Mouse (Mus musculus): ENCODE data around the gene Cdc42ep3. TPM values are rescaled to one million over a fixed set of nuclear protein-coding genes. Genes with fewer than 3 reads are reported as not detected.

Gene Cdc42ep3
- total RNA-seq (2015) (70.3 and 75.4 TPM in 2 replicates), total RNA-seq (2017) (170 and 190 TPM in 2 replicates)

DNA sequence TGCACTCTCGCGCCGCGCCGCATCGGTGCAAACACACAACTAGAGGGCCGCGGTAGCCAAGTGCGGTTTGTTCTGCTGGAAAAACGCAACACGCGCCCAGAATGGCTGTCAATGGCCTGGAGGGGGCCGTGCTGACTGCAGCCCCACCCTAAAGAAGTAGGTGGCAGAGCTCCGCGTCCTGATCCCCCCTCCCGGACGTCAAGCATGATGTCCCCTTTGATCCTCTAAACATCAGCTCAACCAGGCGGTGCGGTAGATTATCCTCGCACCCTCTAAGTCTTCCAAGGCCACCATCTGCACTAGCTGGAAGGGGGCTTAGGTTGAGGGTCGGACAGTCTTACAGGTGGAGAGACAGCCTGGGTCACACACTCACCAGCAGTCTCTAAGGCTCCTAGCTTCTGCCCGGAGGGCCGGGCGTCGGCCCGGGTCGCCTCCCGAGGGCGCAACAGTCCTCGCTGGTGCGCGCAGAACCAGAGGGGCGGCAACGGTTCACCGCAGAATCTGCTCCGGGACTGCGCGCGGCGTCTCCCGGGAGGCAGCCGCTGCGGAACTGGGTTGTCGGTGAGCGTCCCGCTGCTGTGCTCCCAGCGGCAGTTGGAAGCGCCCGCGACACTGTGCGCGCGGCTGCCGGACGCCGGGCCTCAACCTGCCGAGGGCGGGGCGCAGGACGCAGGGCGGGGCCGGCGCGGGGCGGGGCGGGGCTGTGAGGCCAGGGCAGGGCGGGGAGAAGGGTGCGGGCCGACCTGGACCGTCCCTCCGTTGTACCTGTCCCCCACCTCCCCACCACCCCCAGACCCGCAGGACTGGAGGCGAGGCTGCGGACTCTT is at the start of gene Cdc42ep3:
Gene Cdc42ep3 (minus strand): TSS at position 648 of the 827 bp plus-strand sequence.
- peak; percentile 58 for ATAC-seq (ENCODE audit: poor library complexity, severe bottlenecking)

GRCm38 (mm10) chr17:79400356-79400755 is 45.5 kb upstream of the Cdc42ep3 start:
- no peak for ATAC-seq (ENCODE audit: poor library complexity, severe bottlenecking)

- ATAC-seq (ENCODE audit: poor library complexity, severe bottlenecking) = no peak
These were observed 43.5 kb upstream of the Cdc42ep3 start for GRCm38 (mm10) chr17:79398416-79398815.

DNA sequence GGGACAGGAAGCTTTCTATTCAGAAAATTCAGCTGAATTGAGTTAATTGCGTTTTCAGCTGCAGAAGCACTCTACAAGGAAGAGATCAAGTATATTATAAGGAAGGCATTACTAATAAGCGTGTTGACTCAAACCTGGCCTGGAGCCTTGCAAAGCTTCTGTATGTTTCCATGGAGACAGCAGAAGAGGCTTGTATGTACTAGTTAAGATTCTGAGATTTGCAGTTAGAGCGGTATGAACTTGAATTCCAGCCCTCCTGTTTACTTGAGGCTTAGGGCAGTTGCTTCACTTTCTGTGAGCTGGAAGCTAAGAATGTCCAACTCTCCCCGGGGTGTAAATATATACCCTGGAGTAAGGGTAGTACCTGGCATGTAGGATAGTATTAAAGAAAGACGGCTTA is 39.9 kb upstream of the Cdc42ep3 start:
- ATAC-seq (ENCODE audit: poor library complexity, severe bottlenecking) = no peak

DNA sequence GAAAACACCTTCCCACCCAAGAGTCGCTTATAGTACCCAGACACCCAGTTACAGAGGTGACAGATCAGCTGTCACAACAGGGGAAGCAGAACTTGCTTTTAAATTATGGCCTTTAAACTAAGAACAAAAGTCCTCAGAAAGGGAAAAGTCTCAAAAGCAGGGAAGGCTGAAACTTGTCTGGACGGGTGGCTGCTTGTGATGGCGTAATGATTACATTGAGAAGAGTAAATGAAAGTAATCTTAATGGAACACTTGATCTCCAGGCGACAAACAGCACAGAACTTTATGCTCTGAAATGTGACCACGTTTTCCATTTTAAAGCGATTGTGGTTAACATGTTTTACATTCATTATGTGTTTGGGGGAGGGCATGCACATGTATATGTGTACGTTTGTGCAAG is 39.0 kb upstream of the Cdc42ep3 start:
- ATAC-seq (ENCODE audit: poor library complexity, severe bottlenecking) = no peak

GRCm38 (mm10) chr17:79387465-79388066 is 32.7 kb upstream of the Cdc42ep3 start:
- ATAC-seq (ENCODE audit: poor library complexity, severe bottlenecking) = no peak

DNA sequence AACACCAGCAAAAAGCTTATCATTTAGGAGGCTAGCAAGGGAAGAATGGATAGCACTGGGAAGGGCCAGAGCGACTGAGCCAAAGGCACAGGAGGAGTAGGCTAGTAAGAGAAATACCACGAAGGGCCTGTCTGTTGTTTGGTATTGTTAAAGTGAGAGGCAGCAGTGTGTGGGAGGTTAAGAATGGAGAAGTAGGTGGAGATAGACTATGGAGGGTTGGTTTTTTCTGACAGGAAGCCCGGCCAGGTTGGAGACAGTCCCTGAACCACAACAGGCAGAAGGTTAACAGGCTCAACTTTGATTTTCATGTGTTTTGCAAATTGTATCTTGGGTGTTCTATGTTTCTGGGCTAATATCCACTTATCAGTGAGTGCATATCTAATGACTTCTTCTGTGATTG is 26.6 kb upstream of the Cdc42ep3 start:
- peak; percentile 46; the same call in 1 of the 2 replicates for ATAC-seq (ENCODE audit: poor library complexity, severe bottlenecking)

DNA sequence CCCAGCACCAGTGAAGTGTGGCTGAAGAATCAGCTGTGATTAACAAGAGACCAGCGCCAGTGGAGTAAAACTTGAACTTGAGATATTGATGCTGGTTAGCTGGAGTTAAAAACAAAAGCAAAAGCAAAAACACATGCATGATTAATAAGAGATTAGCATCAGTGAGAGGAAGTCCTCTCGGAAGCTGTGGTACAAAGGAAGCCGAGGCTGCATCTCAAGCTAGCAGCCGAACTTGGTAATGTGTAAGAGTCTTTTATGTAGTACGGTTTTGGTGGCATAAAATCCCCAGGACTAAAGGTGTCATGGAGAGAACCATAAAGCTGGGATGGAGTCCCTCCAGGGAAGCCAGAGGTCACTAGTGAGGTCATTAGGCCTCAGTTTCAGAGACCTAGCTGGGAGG is 24.3 kb upstream of the Cdc42ep3 start:
- peak; percentile 72 for ATAC-seq (ENCODE audit: poor library complexity, severe bottlenecking)

DNA sequence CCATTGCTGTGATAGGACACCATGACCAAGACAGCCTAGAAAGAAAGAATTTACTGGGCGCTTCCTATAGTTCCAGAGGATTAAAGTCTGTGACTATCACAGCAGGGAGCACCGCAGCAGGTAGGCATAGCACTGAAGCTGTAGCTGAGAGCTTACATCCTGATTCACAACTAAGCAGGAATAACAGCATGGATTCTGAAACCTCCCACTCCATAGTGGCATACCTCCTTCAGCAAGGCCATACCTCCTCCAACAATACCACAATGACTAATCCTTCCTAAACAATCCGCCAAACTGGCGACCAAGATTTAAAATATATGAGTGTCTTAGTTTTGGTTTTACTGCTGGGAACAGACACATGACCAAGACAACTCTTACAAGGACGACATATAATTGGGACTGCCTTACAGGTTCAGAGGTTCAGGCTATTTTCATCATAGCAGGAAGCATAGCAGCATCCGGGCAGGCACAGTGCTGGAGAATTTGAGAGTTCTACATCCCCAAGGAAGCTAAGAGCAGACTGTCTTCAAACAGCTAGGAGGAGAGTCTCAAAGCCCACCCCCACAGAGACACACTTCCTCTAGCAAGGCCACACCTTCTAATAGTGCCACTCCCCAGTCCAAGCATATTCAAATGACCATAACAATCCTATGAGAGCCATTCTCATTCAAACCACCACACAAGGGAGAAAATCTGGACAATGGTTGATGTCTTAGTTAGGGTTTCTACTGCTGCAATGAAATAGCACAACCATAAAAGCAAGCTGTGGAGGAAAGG is 21.7 kb upstream of the Cdc42ep3 start:
- ATAC-seq (ENCODE audit: poor library complexity, severe bottlenecking) = no peak

DNA sequence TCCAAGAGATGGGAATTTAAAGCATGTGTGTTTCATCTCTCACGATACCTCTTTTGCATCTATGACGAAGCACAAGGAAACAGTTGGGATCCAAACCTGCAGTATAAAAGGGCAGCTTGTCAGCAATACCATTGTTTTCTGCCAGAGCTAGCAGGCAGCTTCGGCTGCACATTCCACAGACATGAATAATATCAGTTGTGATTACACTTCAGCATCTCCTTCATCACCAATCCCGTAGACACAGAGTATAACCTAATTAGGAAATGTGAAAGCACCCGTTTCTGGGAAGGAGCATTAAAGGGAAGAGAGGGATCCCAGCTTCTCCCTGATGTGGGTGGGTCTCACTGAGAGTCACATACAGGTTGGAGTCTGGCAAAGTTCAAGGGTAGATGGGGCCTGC is 18.1 kb upstream of the Cdc42ep3 start:
- no peak for ATAC-seq (ENCODE audit: poor library complexity, severe bottlenecking)

- ATAC-seq (ENCODE audit: poor library complexity, severe bottlenecking) = peak; percentile 40
These were observed 10.0 kb upstream of the Cdc42ep3 start for GRCm38 (mm10) chr17:79364749-79365450.

GRCm38 (mm10) chr17:79356071-79356601 is 1.2 kb upstream of the Cdc42ep3 start:
- ATAC-seq (ENCODE audit: poor library complexity, severe bottlenecking) = peak; percentile 1; the same call in 1 of the 2 replicates

GRCm38 (mm10) chr17:79355271-79355991 is 540 bp upstream of the Cdc42ep3 start:
- ATAC-seq (ENCODE audit: poor library complexity, severe bottlenecking) = peak; percentile 64

- ATAC-seq (ENCODE audit: poor library complexity, severe bottlenecking) = no peak
These were observed 782 bp downstream of the Cdc42ep3 start for GRCm38 (mm10) chr17:79354174-79354443.

DNA sequence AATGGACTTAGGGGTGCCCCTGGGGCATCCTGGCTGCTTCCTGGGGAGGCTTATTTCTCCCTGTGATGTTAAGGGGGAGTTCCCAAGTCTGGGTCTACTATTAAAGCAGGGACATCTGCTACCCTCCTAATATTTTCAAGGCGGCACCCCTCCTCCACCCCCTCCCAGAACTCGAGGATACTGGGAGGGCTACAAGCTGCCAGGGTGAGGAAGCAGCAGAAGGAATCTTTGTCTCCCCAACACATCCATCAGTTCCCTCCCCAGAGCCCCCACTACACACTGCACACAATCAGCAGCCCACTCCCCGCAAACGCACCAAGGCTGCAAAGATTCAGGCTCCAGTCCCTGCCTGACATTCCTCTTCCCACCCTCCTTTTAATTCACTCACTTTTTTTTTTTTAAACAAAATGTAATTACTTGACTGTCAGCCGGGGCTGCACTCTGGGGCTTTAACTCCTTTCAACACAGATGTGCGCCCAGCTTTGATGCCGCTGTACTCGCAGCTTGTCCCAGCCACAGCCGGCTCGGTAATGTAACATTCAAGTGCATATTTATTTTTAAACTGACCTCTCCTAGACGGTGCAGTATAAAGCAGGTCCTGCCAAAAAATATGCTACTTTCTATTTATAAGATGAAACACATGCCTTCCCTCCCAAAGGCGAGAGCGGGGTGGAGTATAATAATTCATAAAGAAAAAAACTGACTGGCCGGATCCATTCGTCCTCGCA is 1.3 kb downstream of the Cdc42ep3 start:
- ATAC-seq (ENCODE audit: poor library complexity, severe bottlenecking) = no peak

DNA sequence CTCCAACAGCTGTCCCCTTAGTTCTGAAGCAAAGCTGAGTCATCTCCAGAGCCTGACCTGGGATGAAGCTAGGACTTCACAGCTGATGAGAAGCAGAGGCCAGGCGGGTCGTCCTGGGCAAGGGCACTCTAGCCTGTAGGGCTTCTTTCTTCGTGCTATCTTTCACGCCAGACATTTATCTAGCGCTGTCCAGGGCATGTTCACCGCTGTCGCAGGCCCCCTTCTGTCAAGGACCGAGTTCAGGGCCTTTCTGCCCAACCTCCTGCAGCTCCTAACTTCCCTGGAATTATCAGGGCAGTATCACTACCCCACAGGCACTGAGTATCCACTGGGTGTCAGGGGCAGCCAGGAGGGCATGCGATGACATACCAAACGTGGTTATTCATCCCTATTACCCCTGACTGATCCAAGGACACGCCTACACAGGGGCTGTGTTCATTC is 4.1 kb downstream of the Cdc42ep3 start:
- ATAC-seq (ENCODE audit: poor library complexity, severe bottlenecking) = no peak

GRCm38 (mm10) chr17:79349371-79349770 is 5.5 kb downstream of the Cdc42ep3 start:
- ATAC-seq (ENCODE audit: poor library complexity, severe bottlenecking) = no peak

DNA sequence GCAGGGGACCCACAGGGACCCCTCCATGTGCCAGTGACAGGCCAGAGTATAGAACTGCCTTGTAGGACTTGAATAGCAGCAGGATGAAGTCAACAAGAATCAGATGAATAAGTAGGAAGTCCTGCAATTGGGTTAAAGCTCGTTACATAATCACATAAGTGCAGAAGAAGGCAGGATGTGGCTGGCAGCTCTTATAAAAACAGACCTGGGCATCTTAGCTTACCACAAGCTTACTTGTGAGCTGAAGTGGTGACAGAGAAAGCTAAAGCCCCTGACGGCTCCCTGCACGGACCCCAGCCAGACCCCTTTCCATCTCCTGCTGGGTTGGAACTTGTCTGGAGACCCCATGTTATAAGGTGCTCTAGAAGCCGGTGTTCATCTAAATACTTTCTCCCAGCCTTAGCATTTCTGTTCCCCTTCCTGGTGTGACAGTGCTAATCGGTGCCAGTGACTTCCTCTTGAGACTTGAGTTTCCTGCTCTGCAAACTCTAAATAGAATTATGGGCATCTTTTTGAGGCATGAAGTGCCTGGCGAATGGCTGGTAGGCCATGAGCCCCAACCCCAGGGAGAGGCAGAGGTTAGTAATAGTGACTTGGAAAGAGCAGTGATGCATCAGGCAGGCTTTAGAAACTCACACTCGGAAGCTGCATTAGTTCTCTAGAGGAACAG is 6.8 kb downstream of the Cdc42ep3 start:
- peak; percentile 67 for ATAC-seq (ENCODE audit: poor library complexity, severe bottlenecking)

- ATAC-seq (ENCODE audit: poor library complexity, severe bottlenecking) = peak; percentile 57
These were observed 7.6 kb downstream of the Cdc42ep3 start for GRCm38 (mm10) chr17:79347291-79347690.

Measured in megakaryocyte, adult 5-6 weeks (primary cell).